Mouse (Mus musculus) spleen, adult 2 months (tissue): ENCODE measurements around the gene Yipf2. TPM values are rescaled to one million over a fixed set of nuclear protein-coding genes. Genes with fewer than 3 reads are reported as not detected.

ENCODE experiments used
- DNase-seq, 2 experiments: peaks; one replicate each; pipeline versions ENCODE4 v3.0.0 to v3.0.0-alpha.2; 2012 to 2021; ENCODE audit warnings: low spot score in 2 of 2, low read depth in 1 of 2
- H3K27ac ChIP-seq: fragments of 200-500 bp; 2 replicates; pipeline ENCODE4 v1.5.1; 2012; ENCODE audit warnings: low read length, inconsistent platforms; ENCODE audit not compliant: insufficient read depth
- H3K27me3 ChIP-seq: fragments of 200-500 bp; 2 replicates; pipeline ENCODE4 v1.6.1; 2012; ENCODE audit warnings: mild to moderate bottlenecking, moderate library complexity, low read length, inconsistent platforms; ENCODE audit not compliant: control insufficient read depth, insufficient read depth
- H3K36me3 ChIP-seq: fragments of 200-500 bp; 2 replicates; pipeline ENCODE4 v1.6.1; 2012; ENCODE audit warnings: mild to moderate bottlenecking, low read length, inconsistent platforms; ENCODE audit not compliant: control insufficient read depth, insufficient read depth
- H3K4me1 ChIP-seq: fragments of 200-500 bp; 2 replicates; pipeline ENCODE4 v1.6.1; 2011; ENCODE audit warnings: inconsistent platforms; ENCODE audit not compliant: control insufficient read depth, insufficient read depth, insufficient read length
- H3K4me3 ChIP-seq: fragments of 200-500 bp; 2 replicates; pipeline ENCODE4 v1.5.1; 2011; ENCODE audit warnings: mild to moderate bottlenecking, inconsistent platforms; ENCODE audit not compliant: insufficient read depth, insufficient read length; ENCODE audit errors: extremely low read depth
- CTCF ChIP-seq: fragments of 200-500 bp; IDR thresholded peaks from 2 replicates; pipeline ENCODE4 v1.5.1; 2011; ENCODE audit warnings: mild to moderate bottlenecking, inconsistent platforms; ENCODE audit not compliant: insufficient read depth, insufficient read length, insufficient replicate concordance; ENCODE audit errors: extremely low read depth
- POLR2A ChIP-seq: fragments of 200-500 bp; IDR thresholded peaks from 2 replicates; pipeline ENCODE4 v1.6.1; 2011; ENCODE audit warnings: low read depth, low read length, inconsistent platforms
- WGBS: fragments of 180-500 bp; shearing (Covaris S2); methylation state at CpG from one replicate; pipeline ENCODE4 v1.1.7; 2018; 5-methylcytosine and 5-hydroxymethylcytosine counted together
- polyA plus RNA-seq: library from polyadenylated mRNA; depleted of rRNA; stranded (reverse); fragments of >200 nt; gene quantifications from 2 replicates; pipeline ENCODE4 v1.2.3, GENCODE M21; 2012

The Yipf2 gene
- polyA plus RNA-seq, 1 experiment: 22.0 TPM

- Histone ChIP-seq H3K36me3 (no peaks in the 10 kb centered on the region), H3K4me1 (peaks cover 20% of the 10 kb centered on the region; the same call in 1 of the 2 replicates), H3K4me3 (no peak overlapping the region), H3K27me3 (no peaks in the 10 kb centered on the region), H3K27ac (peak overlapping the region; percentile 88)
- DNase-seq: peak; percentile 53 to 70
- 47% methylated on average over 10 of the region's 10 CpGs for WGBS
- no peak for TF ChIP-seq CTCF
- TF ChIP-seq POLR2A: peak; percentile 7; the same call in 1 of the 2 replicates
Measured at GRCm38 (mm10) chr9:21625342-21626339, 33.0 kb upstream of the Yipf2 start.

DNA sequence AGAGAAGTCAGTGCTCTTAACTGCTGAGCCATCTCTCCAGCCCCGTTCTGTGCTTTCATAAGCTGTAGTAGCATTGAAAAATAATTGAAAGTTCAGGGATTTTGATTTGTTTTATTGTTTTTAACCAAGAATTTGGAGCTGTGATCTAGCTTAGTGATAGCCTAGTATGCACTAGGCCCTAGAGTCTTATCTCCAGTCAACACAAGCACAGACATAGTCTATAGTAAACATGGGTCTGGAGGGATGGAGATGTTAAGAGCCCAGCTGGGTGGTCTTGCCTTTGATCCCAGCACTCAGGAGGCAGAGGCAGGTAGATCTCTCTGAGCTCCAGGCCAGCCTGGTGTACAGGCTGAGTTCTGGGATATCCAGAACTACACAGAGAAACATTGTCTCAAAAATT is 30.0 kb upstream of the Yipf2 start:
- Histone ChIP-seq H3K27me3 (no peaks in the 10 kb centered on the region), H3K4me1 (peaks cover 22% of the 10 kb centered on the region), H3K36me3 (no peaks in the 10 kb centered on the region), H3K4me3 (no peak overlapping the region), H3K27ac (no peak overlapping the region)
- no peak for DNase-seq
- WGBS: 92% methylated on average over 1 of the region's 1 CpGs
- TF ChIP-seq CTCF (no peak), POLR2A (no peak)

GRCm38 (mm10) chr9:21620229-21620628 is 27.6 kb upstream of the Yipf2 start:
- H3K4me1 ChIP-seq: peaks cover 12% of the 10 kb centered on the region
- DNase-seq: no peak
- 91% methylated on average over 4 of the region's 4 CpGs for WGBS
- H3K27me3 ChIP-seq: no peaks in the 10 kb centered on the region
- H3K4me3 ChIP-seq: no peak overlapping the region
- H3K36me3 ChIP-seq: no peaks in the 10 kb centered on the region
- no peak for TF ChIP-seq POLR2A
- no peak for TF ChIP-seq CTCF
- no peak overlapping the region for H3K27ac ChIP-seq

DNA sequence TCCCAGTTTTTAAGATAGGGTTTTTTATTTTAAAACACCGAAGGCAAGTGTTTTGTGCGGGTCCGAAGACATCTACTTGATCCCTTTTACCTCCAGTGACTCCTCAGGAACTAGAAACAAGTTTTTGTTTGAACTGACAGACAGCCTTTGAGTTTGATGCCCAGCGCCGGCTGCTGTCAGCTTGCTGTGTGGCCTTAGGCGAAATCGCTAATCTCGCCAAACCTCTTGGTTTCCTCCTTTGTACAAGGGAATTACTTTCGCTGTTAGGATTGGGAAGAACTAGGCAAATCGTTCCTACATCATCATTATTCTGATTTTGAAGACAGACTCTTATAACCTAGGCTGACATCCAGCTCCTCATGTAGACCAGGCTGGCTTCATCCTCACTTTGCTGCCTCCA is 24.4 kb upstream of the Yipf2 start:
- Histone ChIP-seq H3K27ac (peak overlapping the region; percentile 39), H3K4me3 (peak overlapping the region; percentile 90), H3K36me3 (no peaks in the 10 kb centered on the region), H3K4me1 (peaks cover 4% of the 10 kb centered on the region), H3K27me3 (no peaks in the 10 kb centered on the region)
- no peak for DNase-seq
- 4% methylated on average over 10 of the region's 10 CpGs for WGBS
- no peak for TF ChIP-seq POLR2A
- TF ChIP-seq CTCF: no peak

DNA sequence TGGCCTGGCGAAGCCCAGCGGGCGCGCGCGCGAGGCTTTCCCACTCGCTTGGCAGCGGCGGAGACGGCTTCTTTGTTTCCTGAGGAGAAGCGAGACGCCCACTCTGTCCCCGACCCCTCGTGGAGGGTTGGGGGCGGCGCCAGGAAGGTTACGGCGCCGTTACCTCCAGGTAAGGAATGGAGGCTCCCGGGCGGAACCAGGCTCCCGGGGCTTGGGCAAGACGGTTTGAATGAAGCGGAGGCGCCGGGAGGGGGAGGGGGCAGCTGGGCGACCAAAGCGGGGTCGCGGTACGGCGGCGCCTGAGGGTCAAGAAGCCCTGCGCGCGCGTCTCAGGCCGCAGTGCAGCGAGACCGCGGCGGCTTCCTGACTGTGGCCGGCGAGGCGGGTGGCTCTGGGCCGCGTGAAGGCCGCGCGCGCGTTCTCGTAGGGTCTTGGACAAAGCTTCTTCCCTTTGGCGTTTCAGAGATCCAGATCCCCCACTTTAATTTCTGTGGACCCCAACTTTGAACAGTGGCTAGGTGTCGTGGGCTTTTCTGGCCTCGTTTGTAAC is 23.7 kb upstream of the Yipf2 start:
- DNase-seq: peak; percentile 54 to 88
- no peaks in the 10 kb centered on the region for H3K27me3 ChIP-seq
- peak overlapping the region; percentile 97 for H3K27ac ChIP-seq
- peak overlapping the region; percentile 90 for H3K4me3 ChIP-seq
- H3K4me1 ChIP-seq: peaks cover 4% of the 10 kb centered on the region
- TF ChIP-seq POLR2A (peak; percentile 51), CTCF (no peak)
- no peaks in the 10 kb centered on the region for H3K36me3 ChIP-seq
- under 1% methylated on average over 56 of the region's 57 CpGs for WGBS

DNA sequence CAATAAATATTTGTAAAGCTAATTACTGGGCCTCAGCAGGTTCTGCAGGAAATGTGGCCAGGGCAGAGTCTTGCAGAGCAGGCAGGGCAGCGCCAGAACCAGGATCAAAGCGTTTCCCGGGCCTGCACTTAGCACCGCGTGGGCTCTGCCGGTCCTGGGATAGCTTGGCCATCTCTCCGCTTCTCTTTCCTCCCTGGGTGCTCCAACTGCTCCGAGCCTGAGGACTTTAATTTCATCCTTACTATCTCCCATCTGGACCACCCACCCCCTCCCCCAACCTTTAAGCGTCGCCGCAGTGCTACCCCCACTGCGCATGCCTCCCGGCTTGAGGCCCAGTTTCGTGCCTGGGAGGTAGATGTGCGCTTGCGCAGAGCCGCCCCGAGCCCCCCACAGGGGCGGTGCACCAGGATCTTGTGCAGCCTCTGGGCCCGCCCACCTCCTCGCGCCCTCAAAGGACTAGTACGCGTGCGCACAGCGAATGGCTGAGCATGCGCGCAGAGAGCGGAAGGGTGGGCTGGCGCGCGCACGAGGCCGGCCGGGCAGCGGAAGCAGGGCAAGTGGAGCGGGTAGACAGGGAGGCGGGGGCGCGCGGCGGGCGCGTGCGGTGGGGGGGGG is 23.1 kb upstream of the Yipf2 start, which contains the start of gene Smarca4:
Gene Smarca4, plus strand, starts transcription at position 553 of the 615 bp plus-strand sequence.
- H3K4me3 ChIP-seq: peak within 1 kb of the TSS; percentile 93
- peak within 1 kb of the TSS; percentile 97 for H3K27ac ChIP-seq
- H3K36me3 ChIP-seq: no peaks in the 10 kb centered on the region
- TF ChIP-seq POLR2A: peak; percentile 48
- no peak for TF ChIP-seq CTCF
- DNase-seq: peak; percentile 97 to 99
- 1% methylated on average over 42 of the region's 45 CpGs for WGBS
- H3K27me3 ChIP-seq: no peaks in the 10 kb centered on the region
- H3K4me1 ChIP-seq: peaks cover 4% of the 10 kb centered on the region
